Mouse (Mus musculus) layer of hippocampus, postnatal 10 days (tissue): Measurements from ENCODE around the gene Ube2g2. TPM values are rescaled to one million over a fixed set of nuclear protein-coding genes. Genes with fewer than 3 reads are reported as not detected.

Experiments
- microRNA-seq, 2 experiments: library from miRNA; unstranded; fragments of <30 nt; microRNA quantifications; one replicate each; pipeline ENCODE4 v1.2.0; 2021
- total RNA-seq, 2 experiments: library from RNA; stranded (reverse); gene quantifications; 2 replicates each; pipeline ENCODE4 v1.2.3; 2021

Gene Ube2g2
- total RNA-seq, 2 experiments from 2014 or later, result 46.6 to 54.3 TPM

Small RNA genes within 50 kb of the gene (microRNA-seq; reads per million reads assigned to microRNA genes)
- 10.6 to 36.0 reads per million in 2 experiments for gene Mir1930

Other genes with a start within 250 kb of the Ube2g2 start
- gene Adarb1, start 204.0 kb upstream of the Ube2g2 start, total RNA-seq, result 10 to 100 TPM; 72.1 to 77.3 TPM
- 10 to 100 TPM; 36.5 to 39.7 TPM for gene Fam207a, start 106.5 kb upstream of the Ube2g2 start, total RNA-seq
- 1 to 10 TPM; 3.5 to 3.8 TPM for gene Itgb2, start 92.0 kb upstream of the Ube2g2 start, total RNA-seq
- gene Pttg1ip, start 40.6 kb upstream of the Ube2g2 start, total RNA-seq, result 10 to 100 TPM; 71.6 to 82.0 TPM
- 100 to 1,000 TPM; 129 to 156 TPM for gene Sumo3, start 16.2 kb upstream of the Ube2g2 start, total RNA-seq
- gene Gm49325, start 16.1 kb upstream of the Ube2g2 start, total RNA-seq, result 10 to 100 TPM; 17.9 to 34.8 TPM
- not detected for gene Tspear, start 64.3 kb downstream of the Ube2g2 start, total RNA-seq
- gene Gm19402, start 68.5 kb downstream of the Ube2g2 start, total RNA-seq, result not detected
- not detected for gene Gm9508, start 75.0 kb downstream of the Ube2g2 start, total RNA-seq
- gene Gm10272, start 84.4 kb downstream of the Ube2g2 start, total RNA-seq, result not detected
- gene Gm10024, start 89.2 kb downstream of the Ube2g2 start, total RNA-seq, result not detected
- gene Gm10142, start 93.5 kb downstream of the Ube2g2 start, total RNA-seq, result not detected
- gene Krtap12-1, start 98.3 kb downstream of the Ube2g2 start, total RNA-seq, result not detected
- not detected for gene Gm10100, start 104.2 kb downstream of the Ube2g2 start, total RNA-seq
- not detected for gene Gm18596, start 120.4 kb downstream of the Ube2g2 start, total RNA-seq
- not detected for gene Gm9736, start 129.1 kb downstream of the Ube2g2 start, total RNA-seq
- gene Gm3233, start 137.4 kb downstream of the Ube2g2 start, total RNA-seq, result not detected
- not detected for gene Gm3238, start 149.1 kb downstream of the Ube2g2 start, total RNA-seq
- not detected for gene Gm7138, start 154.7 kb downstream of the Ube2g2 start, total RNA-seq
- gene Gm3250, start 160.3 kb downstream of the Ube2g2 start, total RNA-seq, result not detected
- not detected for gene Gm7137, start 165.9 kb downstream of the Ube2g2 start, total RNA-seq
- not detected for gene Gm9639, start 172.8 kb downstream of the Ube2g2 start, total RNA-seq
- not detected for gene Gm19668, start 176.9 kb downstream of the Ube2g2 start, total RNA-seq
- gene Gm9507, start 189.6 kb downstream of the Ube2g2 start, total RNA-seq, result not detected
- gene Gm2696, start 192.4 kb downstream of the Ube2g2 start, total RNA-seq, result not detected
- not detected for gene Krtap10-4, start 204.8 kb downstream of the Ube2g2 start, total RNA-seq
- not detected for gene Krtap10-10, start 213.7 kb downstream of the Ube2g2 start, total RNA-seq
- not detected for gene Gm36176, start 224.5 kb downstream of the Ube2g2 start, total RNA-seq
- not detected for gene Gm10318, start 230.6 kb downstream of the Ube2g2 start, total RNA-seq
- not detected for gene Gm3285, start 239.7 kb downstream of the Ube2g2 start, total RNA-seq